Mouse (Mus musculus): ENCODE data around the gene Eif1ad. TPM values are rescaled to one million over a fixed set of nuclear protein-coding genes. Genes with fewer than 3 reads are reported as not detected.

Eif1ad gene
- 10 to 100 TPM; 20.3 to 20.6 TPM for total RNA-seq (2023)

DNA sequence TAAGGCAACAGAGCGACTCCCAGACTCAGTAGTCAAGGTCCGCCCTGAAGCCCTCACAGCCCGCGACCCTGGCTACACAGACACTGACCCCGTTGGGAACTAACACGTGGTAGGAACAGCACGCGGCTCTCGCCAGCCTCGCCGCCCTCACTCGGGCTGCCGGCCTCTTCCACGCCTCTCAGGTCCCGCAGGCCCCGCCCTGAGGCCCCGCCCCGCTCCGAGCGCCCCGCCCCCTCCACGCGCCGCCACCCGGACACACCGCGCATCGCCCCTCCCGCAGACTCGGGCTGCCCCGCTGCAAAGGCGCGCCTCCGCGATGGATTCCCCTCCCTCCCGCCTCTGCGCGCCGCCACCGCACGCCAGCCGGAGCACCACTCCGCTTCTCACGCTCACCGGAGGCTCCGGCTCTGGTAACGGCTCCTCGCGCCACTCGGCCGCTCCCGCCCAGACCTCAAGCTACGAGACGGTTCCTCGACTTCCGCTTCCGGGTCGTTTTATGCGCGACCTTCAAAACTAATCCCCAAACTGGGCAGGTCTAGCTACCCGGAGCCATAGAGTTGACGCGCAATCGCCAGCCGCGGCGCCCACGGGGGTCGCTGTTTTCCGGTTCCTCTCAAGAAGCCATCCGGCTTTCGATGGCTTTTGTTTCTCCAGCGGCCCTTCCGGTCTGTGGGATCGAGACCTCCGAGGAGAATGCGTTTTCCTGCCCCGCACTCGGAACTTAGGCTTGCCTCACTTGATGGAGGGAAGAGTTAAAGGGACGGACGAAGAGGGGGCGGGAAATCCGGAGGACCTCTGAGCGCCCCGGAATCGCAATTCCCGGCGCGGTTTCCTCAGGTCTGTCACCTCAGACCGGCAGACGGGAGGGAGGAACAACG, at the start of gene Eif1ad:
Gene Eif1ad, plus strand, starts transcription at position 567 of the 878 bp plus-strand sequence.

DNA sequence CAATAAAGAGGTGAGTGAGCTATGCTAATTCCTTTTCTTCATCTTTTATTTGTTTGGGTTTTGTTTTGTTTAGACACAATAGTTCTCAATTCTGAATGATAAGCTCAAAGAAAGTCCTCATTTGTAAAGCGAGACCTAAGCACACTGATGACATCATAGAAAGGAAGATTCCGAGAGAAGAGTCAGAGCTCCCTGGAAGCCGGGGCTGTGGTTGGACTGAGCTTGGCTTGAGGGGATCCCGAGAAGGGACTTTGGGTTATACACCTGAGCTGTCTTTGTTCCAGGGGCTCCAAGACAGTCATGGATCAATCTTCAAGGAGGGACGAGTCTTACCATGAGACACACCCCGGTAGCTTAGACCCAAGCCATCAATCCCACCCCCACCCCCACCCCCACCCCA, 31.1 kb upstream of the Eif1ad start, which contains the start of gene Catsper1:
Gene Catsper1, plus strand, starts transcription at position 301 of the 400 bp plus-strand sequence.

DNA sequence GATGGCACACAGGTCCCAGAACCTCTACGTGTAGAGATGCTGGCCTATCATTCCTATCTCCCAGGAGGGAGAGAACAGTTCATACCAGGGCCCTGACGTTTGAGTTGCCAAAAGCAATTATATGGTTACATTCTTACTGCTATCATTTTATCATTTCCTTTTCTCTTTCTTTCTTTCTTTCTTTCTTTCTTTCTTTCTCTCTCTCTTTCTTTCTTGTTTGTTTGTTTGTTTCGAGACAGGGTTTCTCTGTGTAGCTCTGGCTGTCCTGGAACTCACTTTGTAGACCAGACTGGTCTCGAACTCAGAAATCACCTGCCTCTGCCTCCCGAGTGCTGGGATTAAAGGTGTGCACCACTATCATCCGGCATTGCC, 17.1 kb upstream of the Eif1ad start, which contains the start of gene Cst6:
Gene Cst6, minus strand, starts transcription at position 73 of the 372 bp plus-strand sequence.

DNA sequence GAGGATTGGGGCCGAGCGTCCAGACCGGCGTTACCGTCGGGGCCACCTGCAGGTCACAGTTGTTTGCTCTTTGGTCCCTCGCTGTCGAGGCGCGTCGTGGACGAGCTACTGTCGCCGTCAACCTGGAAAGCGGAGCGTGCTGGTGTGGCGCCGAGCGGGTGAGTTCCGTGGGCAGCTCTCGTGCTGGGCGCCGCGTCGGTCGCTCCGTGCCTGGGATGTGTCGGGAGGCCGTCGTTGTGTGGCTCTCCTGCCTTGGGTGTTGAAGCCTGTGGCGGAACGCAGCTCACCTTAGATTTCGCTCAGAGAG, 465 bp downstream of the Eif1ad start, which contains the start of gene Banf1:
Gene Banf1, minus strand, starts transcription at position 116 of the 307 bp plus-strand sequence.

DNA sequence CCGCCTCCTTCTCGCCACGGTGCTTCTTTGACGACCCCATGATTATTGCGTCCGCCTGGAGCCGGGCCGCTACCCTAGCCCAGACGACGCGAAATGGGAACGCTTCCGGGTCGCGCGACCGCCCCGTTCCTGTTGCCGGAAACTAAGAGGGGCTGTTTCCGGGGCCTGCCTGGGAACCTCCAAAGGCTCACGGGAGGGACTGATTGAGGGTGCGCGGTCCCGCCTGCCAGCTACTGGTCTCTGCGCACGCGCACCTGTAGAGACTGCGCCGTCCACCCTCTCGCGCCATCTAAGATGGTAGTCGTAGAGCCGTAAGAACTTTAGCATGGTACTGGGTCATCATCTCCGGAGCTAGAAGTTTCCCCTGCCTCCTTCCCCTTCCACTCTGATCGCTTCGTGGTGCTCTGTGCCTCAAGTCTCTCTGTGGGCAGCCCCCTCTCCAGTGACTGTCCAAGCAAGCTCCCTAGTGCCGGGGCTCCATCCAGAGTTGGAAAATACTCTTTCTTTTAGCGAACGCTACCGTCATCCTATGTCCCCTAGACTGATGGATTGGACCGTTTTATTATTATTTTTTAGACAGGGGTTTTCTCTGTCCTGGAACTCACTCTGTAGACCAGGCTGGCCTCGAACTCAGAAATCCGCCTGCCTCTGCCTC, 22.2 kb downstream of the Eif1ad start, which contains the start of gene Sart1:
Gene Sart1, minus strand, starts transcription at position 116 of the 655 bp plus-strand sequence.

DNA sequence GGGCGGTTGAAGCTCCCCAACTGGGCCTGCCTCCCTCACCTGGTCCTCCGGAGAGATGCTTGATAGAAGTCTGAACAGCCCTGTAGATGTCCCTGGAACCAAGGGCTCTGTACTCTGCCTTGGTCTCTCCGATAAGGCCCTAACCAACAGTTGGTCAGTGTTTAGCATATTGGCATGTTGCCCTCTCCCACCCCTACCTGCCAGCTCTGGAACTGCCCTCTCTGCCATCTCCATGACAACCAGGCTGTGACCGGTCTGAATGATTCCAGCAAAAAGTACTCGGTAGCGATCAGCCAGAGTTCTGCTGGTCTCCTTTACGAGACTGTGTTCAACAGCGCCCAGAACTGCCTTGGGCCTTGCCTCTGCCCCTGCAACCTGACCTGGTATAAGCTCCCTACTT, 35.8 kb downstream of the Eif1ad start, which contains the start of gene Tsga10ip:
Gene Tsga10ip, minus strand, starts transcription at position 234 of the 400 bp plus-strand sequence.

Other genes starting within 250 kb of the Eif1ad start
- gene Klc2, start 248.2 kb upstream of the Eif1ad start, total RNA-seq (2023) = 10 to 100 TPM; 10.2 to 11.9 TPM
- gene Pacs1, start 93.6 kb upstream of the Eif1ad start, total RNA-seq (2023) = 100 to 1,000 TPM in 1 of 2 experiments, 10 to 100 TPM in 1; 91.2 to 101 TPM
- gene Sf3b2, start 71.3 kb upstream of the Eif1ad start, total RNA-seq (2023) = 100 to 1,000 TPM; 203 to 204 TPM
- gene Gal3st3, start 68.4 kb upstream of the Eif1ad start, total RNA-seq (2023) = not detected
- not detected for gene Catsper1, start 31.0 kb upstream of the Eif1ad start, total RNA-seq (2023)
- gene Cst6, start 17.2 kb upstream of the Eif1ad start, total RNA-seq (2023) = not detected
- gene Banf1, start 427 bp downstream of the Eif1ad start, total RNA-seq (2023) = 10 to 100 TPM; 77.5 to 94.0 TPM
- gene Sart1, start 22.0 kb downstream of the Eif1ad start, total RNA-seq (2023) = 10 to 100 TPM; 89.1 to 96.6 TPM
- gene Tsga10ip, start 35.8 kb downstream of the Eif1ad start, total RNA-seq (2023) = not detected
- gene Drap1, start 58.2 kb downstream of the Eif1ad start, total RNA-seq (2023) = 100 to 1,000 TPM; 104 to 121 TPM
- gene AI837181, start 58.4 kb downstream of the Eif1ad start, total RNA-seq (2023) = 10 to 100 TPM; 36.4 to 36.5 TPM
- 10 to 100 TPM; 37.1 to 40.2 TPM for gene Fosl1, start 80.8 kb downstream of the Eif1ad start, total RNA-seq (2023)
- 1 to 10 TPM; 1.6 TPM for gene Ccdc85b, start 91.2 kb downstream of the Eif1ad start, total RNA-seq (2023)
- 10 to 100 TPM; 47.8 to 53.1 TPM for gene Fibp, start 93.9 kb downstream of the Eif1ad start, total RNA-seq (2023)
- not detected for gene Ctsw, start 101.8 kb downstream of the Eif1ad start, total RNA-seq (2023)
- 1 to 10 TPM in 1 of 2 experiments, under 1 TPM in 1; 0.53 to 1.8 TPM for gene Efemp2, start 107.2 kb downstream of the Eif1ad start, total RNA-seq (2023)
- gene Mus81, start 121.7 kb downstream of the Eif1ad start, total RNA-seq (2023) = 10 to 100 TPM; 17.1 to 18.7 TPM
- 1,000 to 10,000 TPM; 1,642 to 1,678 TPM for gene Cfl1, start 123.7 kb downstream of the Eif1ad start, total RNA-seq (2023)
- 1 to 10 TPM; 1.2 to 1.4 TPM for gene 1700020D05Rik, start 137.0 kb downstream of the Eif1ad start, total RNA-seq (2023)
- 1 to 10 TPM; 6.2 to 6.6 TPM for gene Snx32, start 143.8 kb downstream of the Eif1ad start, total RNA-seq (2023)
- gene Ovol1, start 193.9 kb downstream of the Eif1ad start, total RNA-seq (2023) = under 1 TPM in 1 of 2 experiments, not detected in 1; 0.18 TPM
- gene Ap5b1, start 201.3 kb downstream of the Eif1ad start, total RNA-seq (2023) = 10 to 100 TPM; 72.1 to 79.9 TPM
- 100 to 1,000 TPM; 164 to 169 TPM for gene Rnaseh2c, start 235.1 kb downstream of the Eif1ad start, total RNA-seq (2023)
- gene Kat5, start 243.5 kb downstream of the Eif1ad start, total RNA-seq (2023) = 10 to 100 TPM; 63.2 to 72.7 TPM

All from neutrophil, adult 83 days (primary cell).